Mouse (Mus musculus): ENCODE measurements around the gene Eps8.

Eps8 gene

GRCm38 (mm10) chr6:137443089-137443488, 211.6 kb downstream of the Eps8 start:
- no peak for ATAC-seq (ENCODE audit: insufficient number of reproducible peaks, low FRiP score, low TSS enrichment)

DNA sequence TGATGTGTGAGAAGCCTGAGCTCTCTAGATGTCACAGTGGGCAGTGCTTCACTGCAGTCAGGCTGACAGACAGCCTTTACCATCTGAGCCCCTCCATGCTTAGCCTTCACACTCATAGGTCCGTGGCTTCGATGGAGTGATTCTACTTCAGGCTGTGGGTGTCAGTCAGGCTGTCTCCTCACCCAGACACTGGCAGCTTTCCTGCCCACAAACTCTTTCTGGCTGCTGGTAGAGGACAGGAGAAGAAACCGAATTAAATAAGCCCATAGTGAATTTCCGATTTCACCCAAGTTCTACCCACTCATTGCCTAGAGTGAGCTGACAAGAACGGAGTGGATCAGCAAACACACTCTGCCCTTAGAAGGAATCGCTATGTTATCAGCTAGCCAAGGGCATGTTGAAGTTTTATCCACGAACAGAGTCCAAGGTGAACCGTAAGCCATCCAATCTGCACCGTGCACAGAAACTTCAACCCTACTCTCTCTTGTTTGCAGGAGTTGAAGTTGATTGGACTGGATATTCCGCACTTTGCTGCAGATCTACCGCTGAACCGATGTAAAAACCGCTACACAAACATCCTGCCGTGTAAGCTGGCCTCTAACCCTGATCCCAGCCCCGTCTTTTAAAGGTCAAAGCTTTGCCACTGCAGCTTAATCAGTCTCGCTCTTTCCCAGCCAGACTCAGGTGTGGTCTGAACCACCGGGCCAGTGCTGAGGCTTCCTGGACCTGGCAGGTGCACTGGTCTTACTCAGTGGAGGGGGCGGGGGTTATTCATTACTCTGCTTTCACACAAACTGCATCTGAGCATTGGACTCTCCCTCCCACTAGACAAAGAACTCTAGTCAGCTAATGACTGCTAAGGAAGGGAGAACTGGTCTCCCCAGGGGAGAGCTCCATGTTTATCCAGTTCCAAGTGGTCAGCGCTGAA, 213.9 kb downstream of the Eps8 start:
- ATAC-seq (ENCODE audit: insufficient number of reproducible peaks, low FRiP score, low TSS enrichment) = no peak

DNA sequence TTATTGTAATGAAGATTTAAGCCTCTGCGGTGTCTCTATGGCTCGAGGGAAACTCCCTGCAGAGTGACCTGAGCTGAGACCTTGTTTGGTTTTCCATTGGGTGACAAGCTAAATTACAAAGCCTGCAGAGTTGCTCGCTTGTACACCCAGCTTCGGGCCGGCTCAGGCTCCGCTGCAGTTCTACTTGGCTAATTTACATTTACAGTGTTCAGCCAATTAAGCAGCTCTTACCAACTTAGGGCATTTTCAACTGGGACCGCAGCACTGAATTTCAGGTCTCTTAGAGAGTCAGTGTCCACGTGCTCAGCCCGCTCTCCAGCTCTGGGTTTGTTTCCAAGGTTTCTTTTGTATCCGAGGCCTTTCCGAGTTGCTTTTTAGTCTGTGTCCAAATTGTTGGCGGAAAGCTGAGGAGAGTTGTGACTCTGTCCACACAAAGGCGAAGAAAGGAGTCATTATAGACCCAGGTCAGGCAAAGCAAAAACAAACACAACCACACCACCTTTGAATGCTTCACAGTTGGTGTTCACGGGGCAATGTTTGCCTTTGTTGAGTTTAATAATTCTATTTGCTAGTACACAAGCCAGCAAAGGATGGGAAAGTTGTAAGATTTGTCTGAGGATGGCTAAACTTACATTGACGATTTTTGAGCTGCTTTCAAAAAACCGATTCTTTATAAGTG, 216.6 kb downstream of the Eps8 start:
- no peak for ATAC-seq (ENCODE audit: insufficient number of reproducible peaks, low FRiP score, low TSS enrichment)

GRCm38 (mm10) chr6:137437486-137437885, 217.2 kb downstream of the Eps8 start:
- no peak for ATAC-seq (ENCODE audit: insufficient number of reproducible peaks, low FRiP score, low TSS enrichment)

GRCm38 (mm10) chr6:137433521-137434137, 221.0 kb downstream of the Eps8 start:
- no peak for ATAC-seq (ENCODE audit: insufficient number of reproducible peaks, low FRiP score, low TSS enrichment)
